Mouse (Mus musculus): ENCODE measurements around the gene Ngdn. TPM values are rescaled to one million over a fixed set of nuclear protein-coding genes. Genes with fewer than 3 reads are reported as not detected.

Ngdn gene
- total and polyA plus RNA-seq, 3 experiments: 140 to 148 TPM; not detected in 1

DNA sequence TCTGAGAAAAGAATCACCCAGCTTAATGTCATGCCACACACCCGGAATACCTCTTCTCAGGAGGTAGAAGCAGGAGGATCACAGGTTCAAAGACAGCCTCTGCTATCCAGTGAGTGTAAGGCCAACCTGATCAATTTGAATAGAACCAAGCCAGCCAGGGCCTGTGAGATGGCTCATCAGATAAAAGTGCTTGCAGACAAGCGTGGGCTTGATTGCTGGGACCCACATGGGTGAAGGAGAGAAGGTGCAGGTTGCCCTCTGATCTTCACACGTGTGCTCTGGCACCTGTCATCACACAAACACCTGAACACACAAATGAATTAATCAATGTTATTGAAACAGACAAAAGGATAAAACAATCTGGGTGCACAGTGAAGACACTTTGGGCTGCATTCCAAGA lies 8.7 kb upstream of the Ngdn start:
- no peak overlapping the region for H3K27ac ChIP-seq (ENCODE audit: control insufficient read depth, low read depth, low read length)
- no peaks in the 10 kb centered on the region for H3K79me2 ChIP-seq (ENCODE audit: control insufficient read depth, insufficient read depth, low read length, poor library complexity)
- peaks cover 2 to 38% of the 10 kb centered on the region in 2 experiments; a peak in 3 of 4 replicates for H3K4me1 ChIP-seq (ENCODE audit: control insufficient read depth in 1 of 2, insufficient read depth in 2 of 2, low read length in 2 of 2)
- H3K4me3 ChIP-seq (ENCODE audit: control insufficient read depth in 1 of 2, insufficient read depth in 1 of 2, low read depth in 2 of 2, low read length in 2 of 2): no peak overlapping the region
- no peaks in the 10 kb centered on the region for H3K27me3 ChIP-seq (ENCODE audit: control insufficient read depth in 1 of 2, insufficient read depth in 2 of 2, low read length in 2 of 2)
- TF ChIP-seq ETS1 (IDR thresholded peaks at IDR 0.05; ENCODE audit: low read depth, low read length) (no peak), E2F4 (IDR thresholded peaks at IDR 0.05; ENCODE audit: borderline replicate concordance, low read depth, low read length) (no peak), RCOR1 (IDR thresholded peaks at IDR 0.05; ENCODE audit: low read depth, low read length) (no peak), MAZ (IDR thresholded peaks at IDR 0.05; ENCODE audit: low read depth, low read length) (no peak), CHD1 (IDR thresholded peaks at IDR 0.05; ENCODE audit: low read depth, low read length) (no peak), CTCF (IDR thresholded peaks at IDR 0.05 in 2 of 3, conservative IDR thresholded peaks at IDR 0.05 in 1 of 3; ENCODE audit: control insufficient read depth in 1 of 3, insufficient read depth in 1 of 3, low read depth in 2 of 3, low read length in 3 of 3, poor library complexity in 1 of 3, severe bottlenecking in 1 of 3) (no peak), NELFE (IDR thresholded peaks at IDR 0.05; ENCODE audit: low read depth, low read length) (no peak)
- no peak overlapping the region for H3K9ac ChIP-seq (ENCODE audit: control insufficient read depth, low read depth, low read length, poor library complexity, severe bottlenecking)
- H3K9me3 ChIP-seq (replicated peaks; ENCODE audit: insufficient read depth, low read length): no peaks in the 10 kb centered on the region
- DNase-seq (ENCODE audit: low read depth, low spot score): no peak
- H3K36me3 ChIP-seq (ENCODE audit: control insufficient read depth in 1 of 2, insufficient read depth in 2 of 2, low read length in 2 of 2): peaks cover 0 to 9% of the 10 kb centered on the region in 2 experiments; a peak in 2 of 4 replicates

DNA sequence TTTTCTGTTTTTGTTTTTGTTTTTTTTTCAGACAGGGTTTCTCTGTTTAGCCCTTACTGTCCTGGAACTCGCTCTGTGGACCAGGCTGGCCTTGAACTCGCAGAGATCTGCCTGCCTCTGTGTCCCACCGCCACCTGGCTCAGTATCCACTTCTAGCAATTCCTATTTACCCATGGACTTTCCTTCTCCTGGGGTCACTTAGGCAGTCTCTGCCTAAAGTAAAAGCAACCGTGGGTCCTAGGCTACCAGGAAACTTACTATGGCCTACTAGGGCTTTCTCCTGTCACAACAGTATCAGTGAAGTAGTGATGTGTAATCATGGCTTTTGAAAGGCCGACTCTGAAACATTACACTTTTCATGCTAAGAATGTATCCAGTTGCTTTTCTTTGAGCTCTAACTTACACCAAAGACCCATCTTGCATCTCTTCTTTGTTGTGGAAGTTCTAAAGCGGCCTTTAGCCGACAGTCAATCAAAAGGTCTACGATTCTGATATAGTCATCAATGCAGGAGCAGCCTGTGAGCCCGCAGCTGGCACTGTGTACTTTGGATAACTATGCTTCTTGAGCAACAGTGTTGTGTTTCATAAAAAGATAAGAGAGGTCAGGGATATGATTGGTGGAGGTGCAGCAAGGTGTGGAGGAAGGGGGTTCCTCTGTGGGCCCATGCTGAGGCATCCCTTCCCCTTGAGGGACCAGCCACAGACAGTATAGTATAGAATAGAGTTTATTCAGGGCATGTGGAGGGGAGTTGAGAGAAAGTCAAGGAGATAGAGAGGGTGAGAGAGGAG lies 7.9 kb upstream of the Ngdn start:
- no peaks in the 10 kb centered on the region for H3K79me2 ChIP-seq (ENCODE audit: control insufficient read depth, insufficient read depth, low read length, poor library complexity)
- no peak overlapping the region for H3K27ac ChIP-seq (ENCODE audit: control insufficient read depth, low read depth, low read length)
- peaks cover 2 to 34% of the 10 kb centered on the region in 2 experiments; a peak in 3 of 4 replicates for H3K4me1 ChIP-seq (ENCODE audit: control insufficient read depth in 1 of 2, insufficient read depth in 2 of 2, low read length in 2 of 2)
- H3K9me3 ChIP-seq (replicated peaks; ENCODE audit: insufficient read depth, low read length): no peaks in the 10 kb centered on the region
- H3K36me3 ChIP-seq (ENCODE audit: control insufficient read depth in 1 of 2, insufficient read depth in 2 of 2, low read length in 2 of 2): peaks cover 0 to 7% of the 10 kb centered on the region in 2 experiments; a peak in 2 of 4 replicates
- no peak overlapping the region for H3K4me3 ChIP-seq (ENCODE audit: control insufficient read depth in 1 of 2, insufficient read depth in 1 of 2, low read depth in 2 of 2, low read length in 2 of 2)
- no peak for TF ChIP-seq MAX (IDR thresholded peaks at IDR 0.05; ENCODE audit: low read length)
- peak; percentile 35; the same call in 1 of the 2 replicates for TF ChIP-seq TAL1 (IDR thresholded peaks at IDR 0.05; ENCODE audit: low read length)
- TF ChIP-seq POLR2A (IDR thresholded peaks at IDR 0.05; ENCODE audit: control insufficient read depth in 1 of 2, insufficient read depth in 1 of 2, low read depth in 1 of 2, low read length in 2 of 2, poor library complexity in 1 of 2): no peak
- TF ChIP-seq ZC3H11A (IDR thresholded peaks at IDR 0.05; ENCODE audit: low read depth, low read length): no peak
- TF ChIP-seq MAFK (IDR thresholded peaks at IDR 0.05; ENCODE audit: borderline replicate concordance, low read depth, low read length): no peak
- TF ChIP-seq TBP (IDR thresholded peaks at IDR 0.05; ENCODE audit: low read depth, low read length): no peak
- no peak overlapping the region for H3K9ac ChIP-seq (ENCODE audit: control insufficient read depth, low read depth, low read length, poor library complexity, severe bottlenecking)
- peak; percentile 46 for DNase-seq (ENCODE audit: low read depth, low spot score)
- no peaks in the 10 kb centered on the region for H3K27me3 ChIP-seq (ENCODE audit: control insufficient read depth in 1 of 2, insufficient read depth in 2 of 2, low read length in 2 of 2)

- Histone ChIP-seq H3K36me3 (ENCODE audit: control insufficient read depth in 1 of 2, insufficient read depth in 2 of 2, low read length in 2 of 2) (peaks cover 0 to 3% of the 10 kb centered on the region in 2 experiments; a peak in 2 of 4 replicates), H3K79me2 (ENCODE audit: control insufficient read depth, insufficient read depth, low read length, poor library complexity) (no peaks in the 10 kb centered on the region), H3K4me1 (ENCODE audit: control insufficient read depth in 1 of 2, insufficient read depth in 2 of 2, low read length in 2 of 2) (peaks cover 0 to 23% of the 10 kb centered on the region in 2 experiments; a peak in 2 of 4 replicates), H3K4me3 (ENCODE audit: control insufficient read depth in 1 of 2, insufficient read depth in 1 of 2, low read depth in 2 of 2, low read length in 2 of 2) (no peak overlapping the region), H3K9me3 (replicated peaks; ENCODE audit: insufficient read depth, low read length) (no peaks in the 10 kb centered on the region), H3K9ac (ENCODE audit: control insufficient read depth, low read depth, low read length, poor library complexity, severe bottlenecking) (no peak overlapping the region), H3K27ac (ENCODE audit: control insufficient read depth, low read depth, low read length) (no peak overlapping the region), H3K27me3 (ENCODE audit: control insufficient read depth in 1 of 2, insufficient read depth in 2 of 2, low read length in 2 of 2) (no peaks in the 10 kb centered on the region)
- no peak for DNase-seq (ENCODE audit: low read depth, low spot score)
- TF ChIP-seq MYC (IDR thresholded peaks at IDR 0.05; ENCODE audit: low read depth, low read length): no peak
- no peak for TF ChIP-seq POLR2A (IDR thresholded peaks at IDR 0.05; ENCODE audit: control insufficient read depth in 1 of 2, insufficient read depth in 1 of 2, low read depth in 1 of 2, low read length in 2 of 2, poor library complexity in 1 of 2)
- TF ChIP-seq MAZ (IDR thresholded peaks at IDR 0.05; ENCODE audit: low read depth, low read length): no peak
- TF ChIP-seq TCF12 (IDR thresholded peaks at IDR 0.05; ENCODE audit: low read depth, low read length): no peak
- TF ChIP-seq ELF1 (IDR thresholded peaks at IDR 0.05; ENCODE audit: low read depth, low read length): no peak
- no peak for TF ChIP-seq TAL1 (IDR thresholded peaks at IDR 0.05; ENCODE audit: low read length)
- TF ChIP-seq TBP (IDR thresholded peaks at IDR 0.05; ENCODE audit: low read depth, low read length): no peak
- TF ChIP-seq RAD21 (IDR thresholded peaks at IDR 0.05; ENCODE audit: low read depth, low read length): no peak
- TF ChIP-seq POLR2AphosphoS2 (IDR thresholded peaks at IDR 0.05; ENCODE audit: low read length): no peak
- TF ChIP-seq CTCF (IDR thresholded peaks at IDR 0.05 in 2 of 3, conservative IDR thresholded peaks at IDR 0.05 in 1 of 3; ENCODE audit: control insufficient read depth in 1 of 3, insufficient read depth in 1 of 3, low read depth in 2 of 3, low read length in 3 of 3, poor library complexity in 1 of 3, severe bottlenecking in 1 of 3): no peak
- TF ChIP-seq MAX (IDR thresholded peaks at IDR 0.05; ENCODE audit: low read length): no peak
Observed at GRCm38 (mm10) chr14:55008417-55008816, 6.8 kb upstream of the Ngdn start.
